Comparison of ENCODE assay signal across 9 mouse cellular contexts in the genomic region with DNA sequence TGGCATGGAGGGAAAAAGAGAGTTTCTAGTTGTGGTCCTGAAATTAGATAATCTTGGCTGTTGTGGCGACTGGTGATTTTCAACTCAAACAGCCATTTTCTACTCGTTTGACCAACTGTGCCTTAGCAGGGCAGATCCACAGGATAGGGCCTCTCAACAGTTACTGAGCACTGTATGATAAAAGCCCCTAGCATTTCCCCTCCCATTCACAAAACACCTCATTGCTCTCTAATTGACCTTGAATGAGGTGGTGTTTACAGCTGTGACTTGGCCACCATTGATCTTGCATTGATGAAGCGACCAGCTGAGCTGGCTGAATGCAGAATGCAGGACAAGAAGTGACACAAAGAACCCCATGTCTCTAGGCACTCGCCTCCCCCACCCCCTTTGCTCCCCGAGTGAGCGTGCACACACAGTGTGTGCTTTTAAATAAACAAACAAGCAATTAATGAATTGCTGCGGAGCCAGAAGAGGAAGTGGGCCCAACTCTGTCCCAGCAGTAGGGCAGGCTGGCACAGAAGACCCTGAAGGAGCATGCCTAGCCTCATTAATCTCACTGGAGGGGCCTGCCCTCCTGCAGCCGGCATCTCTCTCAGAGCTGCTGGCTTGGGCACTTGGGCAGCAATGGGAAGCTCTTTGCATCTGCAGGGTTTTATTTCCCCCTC. TPM values are rescaled to one million over a fixed set of nuclear protein-coding genes. Genes with fewer than 3 reads are reported as not detected.
DNase-seq lines count a peak whose midpoint lies in the region; ATAC-seq lines count a peak whose summit lies in the region.
"Had no signal": no experiment of that assay in that cellular context is flagged by ENCODE, and none has a peak within 500 bp of the region (broad histone marks: within the 10 kb centered on the region; RNA-seq: fewer than 3 reads in every experiment).

No protein-coding gene starts in this region.

- intact Hi-C loops in left cerebral cortex, postnatal 36 days (cut with DNase I), result loop anchor here (5.0 to 10.0 kb wide), 2 partner anchors 63 to 1021 kb away; a partner anchor contains a TSS

- DNase-seq in Muller cell, postnatal 12 days (ENCODE audit: inconsistent ontology term), result peak; percentile 33
- peak; percentile 16 for DNase-seq in cerebellum, adult 9-10 months
- peak; percentile 19 to 59 for DNase-seq in frontal cortex, postnatal 36 days (ENCODE audit: low spot score in 2 of 2)
- peak; percentile 21 to 34 for DNase-seq in left cerebral cortex, postnatal 36 days (ENCODE audit: low spot score in 2 of 2)
- DNase-seq in thymus, adult 18-20 months, result no peak
- no peak for DNase-seq in gastrocnemius, adult 8-10 months (ENCODE audit: low spot score in 2 of 2)
- DNase-seq: adrenal gland, postnatal 14 days; kidney, adult 11 months had no signal

- no peak for ATAC-seq in megakaryocyte-erythroid progenitor cell, adult 5-6 weeks (replicated peaks; ENCODE audit: low FRiP score, low TSS enrichment, poor library complexity, severe bottlenecking)

RNA-seq across cellular contexts. Expression of a gene that starts 48.3 kb away (rescaled TPM):
- 10 to 100 TPM; 56.4 to 60.2 TPM for total RNA-seq in left cerebral cortex, postnatal 36 days (2021)
- total RNA-seq in gastrocnemius, adult 8-10 months (2022), result 10 to 100 TPM; 13.5 to 15.2 (median 14.3) TPM
- 31.9 and 35.1 TPM in 2 replicates for total RNA-seq in megakaryocyte-erythroid progenitor cell, adult 5-6 weeks (2014; fragmentation: Nextera tagmentation)
- total RNA-seq in megakaryocyte-erythroid progenitor cell, adult 5-6 weeks (2017), result 35.5 and 41.3 TPM in 2 replicates

Comparison
In these comparisons a context has a peak if more than half of its experiments do, and no peak if none do; other contexts are left out.
1. DNase-seq: peak in Muller cell, postnatal 12 days (single experiment), cerebellum, adult 9-10 months (single experiment), frontal cortex, postnatal 36 days (2 of 2) and left cerebral cortex, postnatal 36 days (2 of 2); none in thymus, adult 18-20 months (0 of 2) and gastrocnemius, adult 8-10 months (0 of 2).